Mouse (Mus musculus): ENCODE data around the gene Mdm4.

- TF ChIP-seq CTCF (IDR thresholded peaks at IDR 0.05; ENCODE audit: control insufficient read depth, insufficient read depth, low read length) (no peak), POLR2A (IDR thresholded peaks at IDR 0.05; ENCODE audit: borderline replicate concordance, control insufficient read depth, low read depth, low read length) (no peak)
Observed at GRCm38 (mm10) chr1:133000347-133000746, 30.0 kb downstream of the Mdm4 start.
